Mouse (Mus musculus) intestine, embryonic 14.5 days (tissue): Measurements from ENCODE around the gene Lrrk1. TPM values are rescaled to one million over a fixed set of nuclear protein-coding genes. Genes with fewer than 3 reads are reported as not detected.

Experiments used
- ATAC-seq: fragments of 200-750 bp; cut with Nextera tagmentation; replicated peaks from 2 replicates; pipeline ENCODE4 v1.8.0; 2017; ENCODE audit warnings: low read depth, moderate number of reproducible peaks, moderate TSS enrichment, moderate library complexity; ENCODE audit not compliant: low FRiP score, low TSS enrichment
- DNase-seq: peaks from one replicate; pipeline ENCODE4 v3.0.0-alpha.2; 2018; ENCODE audit warnings: low spot score
- H3K27ac ChIP-seq: fragments of 300-500 bp; sonication (generic); 2 replicates; pipeline ENCODE4 v1.5.1; 2014; ENCODE audit warnings: low read depth, mild to moderate bottlenecking, control low read depth
- H3K27me3 ChIP-seq: fragments of 300-500 bp; sonication (generic); replicated peaks from 2 replicates; pipeline ENCODE4 v1.6.1; 2014; ENCODE audit warnings: low read length, control low read depth; ENCODE audit not compliant: control insufficient read depth, insufficient read depth
- H3K36me3 ChIP-seq: fragments of 300-500 bp; sonication (generic); 2 replicates; pipeline ENCODE4 v1.6.1; 2014; ENCODE audit warnings: low read length, control low read depth; ENCODE audit not compliant: control insufficient read depth, insufficient read depth
- H3K4me1 ChIP-seq: fragments of 300-500 bp; sonication (generic); replicated peaks from 2 replicates; pipeline ENCODE4 v1.6.1; 2014; ENCODE audit warnings: low read length, control low read depth, mixed read lengths; ENCODE audit not compliant: control insufficient read depth, insufficient read depth
- H3K4me2 ChIP-seq: fragments of 300-500 bp; sonication (generic); 2 replicates; pipeline ENCODE4 v1.6.1; 2014; ENCODE audit warnings: low read length
- H3K4me3 ChIP-seq: fragments of 300-500 bp; sonication (generic); 2 replicates; pipeline ENCODE4 v1.5.1; 2014; ENCODE audit warnings: low read depth, low read length, control low read depth, mixed read lengths
- H3K9ac ChIP-seq: fragments of 300-500 bp; sonication (generic); 2 replicates; pipeline ENCODE4 v1.6.1; 2014; ENCODE audit warnings: mild to moderate bottlenecking, low read length
- H3K9me3 ChIP-seq: fragments of 300-500 bp; sonication (generic); 2 replicates; pipeline ENCODE4 v1.6.1; 2016; ENCODE audit warnings: low read length, control low read depth; ENCODE audit not compliant: control insufficient read depth
- WGBS: fragments of 180-500 bp; shearing (Covaris S2); extraction: QIAGEN DNeasy Blood & Tissue Kit; methylation state at CpG from one replicate; pipeline ENCODE4 v1.1.7; 2014; 5-methylcytosine and 5-hydroxymethylcytosine counted together
- polyA plus RNA-seq: library from polyadenylated mRNA; unstranded; fragments of >200 nt; fragmentation: Nextera tagmentation; extraction: Ambion mirVana; gene quantifications from 2 replicates; pipeline ENCODE4 v1.2.1, GENCODE M21; 2014

Lrrk1 gene
- polyA plus RNA-seq, 1 experiment from 2014 or later: 16.9 TPM

- Histone ChIP-seq H3K9me3 (no peaks in the 10 kb centered on the region), H3K36me3 (no peaks in the 10 kb centered on the region), H3K4me1 (peaks cover 4% of the 10 kb centered on the region; the same call in 1 of the 2 replicates), H3K9ac (no peak overlapping the region), H3K27me3 (no peaks in the 10 kb centered on the region), H3K4me2 (no peak overlapping the region), H3K4me3 (no peak overlapping the region), H3K27ac (no peak overlapping the region)
- no peak for ATAC-seq
- WGBS: 75% methylated on average over 11 of the region's 11 CpGs
- no peak for DNase-seq
Measured at GRCm38 (mm10) chr7:66246716-66247235, 141.4 kb downstream of the Lrrk1 start.

- WGBS: 84% methylated on average over 5 of the region's 5 CpGs
- peaks cover 4% of the 10 kb centered on the region; the same call in 1 of the 2 replicates for H3K4me1 ChIP-seq
- no peaks in the 10 kb centered on the region for H3K27me3 ChIP-seq
- no peak overlapping the region for H3K27ac ChIP-seq
- H3K9me3 ChIP-seq: no peaks in the 10 kb centered on the region
- no peak overlapping the region for H3K4me2 ChIP-seq
- no peaks in the 10 kb centered on the region for H3K36me3 ChIP-seq
- no peak overlapping the region for H3K4me3 ChIP-seq
- ATAC-seq (no peak), DNase-seq (no peak)
- no peak overlapping the region for H3K9ac ChIP-seq
Measured at GRCm38 (mm10) chr7:66245646-66246045, 142.5 kb downstream of the Lrrk1 start.

DNA sequence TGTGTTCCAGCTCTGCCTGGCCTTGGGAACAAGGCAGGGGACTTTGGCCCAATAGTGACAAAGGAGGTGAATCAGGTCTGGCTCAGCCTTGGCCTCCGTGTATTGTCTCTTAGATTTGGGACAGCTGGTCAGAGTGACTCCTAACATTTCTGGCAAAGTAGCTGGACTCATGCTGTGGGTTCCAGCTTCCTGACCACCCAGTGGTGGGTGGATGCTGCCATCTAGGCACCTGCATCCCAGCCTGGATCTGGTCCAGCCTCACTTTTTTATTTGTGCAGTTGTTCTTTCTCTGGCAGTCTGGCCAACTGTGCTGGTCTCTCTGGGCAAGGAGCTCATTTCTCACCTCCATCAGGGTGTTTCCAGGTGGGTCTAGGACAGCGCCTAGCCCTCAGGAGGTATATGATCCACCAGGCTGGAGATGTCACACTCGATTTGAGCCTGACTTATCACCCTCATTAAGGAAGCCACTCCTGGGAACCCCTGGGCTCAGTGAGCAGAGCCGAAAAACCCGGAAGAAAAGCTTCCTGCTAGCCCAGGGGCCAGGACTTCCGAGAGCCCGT is 144.3 kb downstream of the Lrrk1 start:
- Histone ChIP-seq H3K27me3 (no peaks in the 10 kb centered on the region), H3K4me3 (no peak overlapping the region), H3K4me2 (no peak overlapping the region), H3K27ac (no peak overlapping the region), H3K36me3 (no peaks in the 10 kb centered on the region), H3K9me3 (no peaks in the 10 kb centered on the region), H3K9ac (no peak overlapping the region), H3K4me1 (no peaks in the 10 kb centered on the region)
- no peak for DNase-seq
- WGBS: 72% methylated on average over 7 of the region's 7 CpGs
- ATAC-seq: no peak

- WGBS: 89% methylated on average over 4 of the region's 4 CpGs
- H3K27me3 ChIP-seq: no peaks in the 10 kb centered on the region
- no peak overlapping the region for H3K27ac ChIP-seq
- ATAC-seq (no peak), DNase-seq (no peak)
- H3K9me3 ChIP-seq: no peaks in the 10 kb centered on the region
- no peak overlapping the region for H3K4me3 ChIP-seq
- H3K4me2 ChIP-seq: no peak overlapping the region
- H3K9ac ChIP-seq: no peak overlapping the region
- no peaks in the 10 kb centered on the region for H3K4me1 ChIP-seq
- H3K36me3 ChIP-seq: no peaks in the 10 kb centered on the region
Measured at GRCm38 (mm10) chr7:66241855-66242412, 146.2 kb downstream of the Lrrk1 start.

GRCm38 (mm10) chr7:66238157-66238556 is 150.0 kb downstream of the Lrrk1 start:
- no peak for ATAC-seq
- H3K4me3 ChIP-seq: no peak overlapping the region
- H3K9ac ChIP-seq: no peak overlapping the region
- DNase-seq: no peak
- H3K4me2 ChIP-seq: no peak overlapping the region
- no peaks in the 10 kb centered on the region for H3K9me3 ChIP-seq
- no peaks in the 10 kb centered on the region for H3K27me3 ChIP-seq
- WGBS: 93% methylated on average over 3 of the region's 3 CpGs
- H3K4me1 ChIP-seq: no peaks in the 10 kb centered on the region; the same call in 1 of the 2 replicates
- no peaks in the 10 kb centered on the region for H3K36me3 ChIP-seq
- no peak overlapping the region for H3K27ac ChIP-seq

GRCm38 (mm10) chr7:66233947-66234516 is 154.1 kb downstream of the Lrrk1 start:
- H3K27ac ChIP-seq: no peak overlapping the region
- WGBS: 69% methylated on average over 6 of the region's 6 CpGs
- DNase-seq: no peak

GRCm38 (mm10) chr7:66233141-66233946 is 154.8 kb downstream of the Lrrk1 start:
- 62% methylated on average over 4 of the region's 4 CpGs for WGBS
- ATAC-seq (no peak), DNase-seq (no peak)
- H3K4me2 ChIP-seq: no peak overlapping the region
- H3K36me3 ChIP-seq: no peaks in the 10 kb centered on the region
- H3K9ac ChIP-seq: no peak overlapping the region
- H3K27me3 ChIP-seq: no peaks in the 10 kb centered on the region
- H3K4me3 ChIP-seq: no peak overlapping the region
- no peaks in the 10 kb centered on the region for H3K9me3 ChIP-seq
- H3K27ac ChIP-seq: no peak overlapping the region
- no peaks in the 10 kb centered on the region; the same call in none of the 2 replicates for H3K4me1 ChIP-seq

More at GRCm38 (mm10) chr7:66233947-66234516, 154.1 kb downstream of the Lrrk1 start:
- no peak for ATAC-seq
- Histone ChIP-seq H3K9ac (no peak overlapping the region), H3K9me3 (no peaks in the 10 kb centered on the region), H3K4me1 (no peaks in the 10 kb centered on the region; the same call in none of the 2 replicates), H3K4me3 (no peak overlapping the region), H3K4me2 (no peak overlapping the region), H3K36me3 (no peaks in the 10 kb centered on the region), H3K27me3 (no peaks in the 10 kb centered on the region)

DNA sequence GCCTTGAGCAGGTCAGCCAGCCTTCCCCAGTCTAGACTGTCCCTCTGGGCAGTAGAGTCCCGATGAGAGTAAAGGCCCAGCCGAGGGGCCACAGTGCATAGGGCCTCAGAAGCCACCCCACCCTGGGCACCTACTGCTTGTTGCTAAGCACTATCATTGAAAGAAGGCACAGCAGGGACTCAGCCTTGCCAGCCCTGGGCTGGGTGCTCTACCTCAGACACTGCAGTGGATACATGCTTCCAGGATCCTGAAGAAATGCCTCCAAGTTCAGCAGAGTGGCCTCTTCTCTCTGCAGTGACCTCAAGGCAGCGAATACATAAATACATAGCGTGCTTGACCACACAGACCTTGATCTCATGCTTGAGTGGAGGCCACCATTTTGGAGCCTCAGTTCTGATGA is 156.3 kb downstream of the Lrrk1 start:
- Histone ChIP-seq H3K36me3 (no peaks in the 10 kb centered on the region), H3K27me3 (no peaks in the 10 kb centered on the region), H3K4me1 (no peaks in the 10 kb centered on the region; the same call in none of the 2 replicates), H3K4me3 (no peak overlapping the region), H3K4me2 (no peak overlapping the region), H3K9me3 (no peaks in the 10 kb centered on the region), H3K27ac (no peak overlapping the region), H3K9ac (no peak overlapping the region)
- 91% methylated on average over 4 of the region's 4 CpGs for WGBS
- ATAC-seq (no peak), DNase-seq (no peak)
